Mouse (Mus musculus): ENCODE results near the gene Mios.

DNA sequence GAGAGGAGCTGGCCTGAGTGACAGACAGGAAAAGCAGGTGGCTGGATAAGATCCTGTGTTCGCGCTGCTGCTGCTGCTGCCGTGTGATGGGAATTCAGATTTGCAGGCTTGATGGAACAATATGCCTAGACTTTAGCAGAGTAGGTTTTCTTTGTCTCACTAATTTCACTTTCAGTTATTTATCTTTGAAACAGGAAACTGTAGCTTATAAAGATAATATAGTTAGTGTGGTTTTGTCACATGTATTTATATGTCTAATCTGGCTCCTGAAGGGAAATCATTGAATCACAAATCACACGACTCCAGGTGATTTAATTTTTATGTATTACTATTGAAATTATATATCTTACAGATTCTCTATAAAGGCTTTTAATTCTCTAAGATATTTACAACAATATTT is 74.2 kb downstream of the Mios start:
- TF ChIP-seq CTCF (IDR thresholded peaks at IDR 0.05; ENCODE audit: low read depth), result no peak
- TF ChIP-seq EP300 (IDR thresholded peaks at IDR 0.05; ENCODE audit: low read depth), result no peak
